Mouse (Mus musculus): ENCODE results near the gene Lix1.

Gene Lix1

GRCm38 (mm10) chr17:17498848-17499247, 96.4 kb downstream of the Lix1 start:
- no peak for DNase-seq (ENCODE audit: low spot score)

DNA sequence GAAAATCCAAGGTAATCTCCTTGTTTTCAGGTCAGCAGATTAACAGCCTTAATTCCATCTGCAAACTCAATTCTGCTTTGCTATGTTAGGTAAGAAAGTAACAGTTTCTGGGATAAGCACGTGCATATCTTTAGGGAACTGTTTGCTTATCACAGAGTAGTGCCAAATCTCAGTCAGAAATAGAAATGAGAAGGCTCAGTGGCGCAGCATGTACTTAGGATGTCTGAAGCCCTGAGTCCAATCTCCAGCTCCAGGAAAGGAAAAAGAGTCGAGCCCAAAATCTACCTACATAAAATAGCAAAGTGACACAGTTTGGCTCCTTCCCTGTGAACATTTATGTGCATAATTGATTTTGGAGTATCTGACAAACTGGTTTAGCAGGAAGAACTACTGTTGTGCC, 96.8 kb downstream of the Lix1 start:
- DNase-seq (ENCODE audit: low spot score) = no peak

DNA sequence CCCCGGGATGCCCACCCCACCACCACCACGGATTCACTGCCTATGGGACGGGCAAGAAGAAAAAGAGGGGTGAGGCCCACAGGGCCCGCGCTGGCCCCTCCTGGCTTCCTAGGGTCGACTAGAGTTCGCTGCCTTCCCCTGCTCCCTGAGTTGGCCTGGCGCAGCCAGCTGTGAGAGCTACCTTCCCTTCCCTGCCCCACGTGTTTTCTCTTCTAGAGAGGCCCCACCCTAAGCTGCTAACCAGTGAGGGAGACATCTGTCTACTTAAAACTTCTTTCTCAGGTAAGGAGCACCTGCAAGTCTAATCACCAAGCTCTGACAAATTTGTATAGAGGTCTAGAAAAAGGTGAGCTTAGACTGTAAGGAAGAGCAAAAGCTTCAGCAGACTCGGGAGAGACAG, 104.2 kb downstream of the Lix1 start:
- DNase-seq (ENCODE audit: low spot score) = no peak

Data from urinary bladder, postnatal 10 days (tissue).